Mouse (Mus musculus) frontal cortex, postnatal 25 days (tissue): ENCODE measurements around the gene Ntm.
A peak's percentile ranks its signal among the peaks of the same experiment; 100 is the strongest.

Source experiments
- DNase-seq, 2 experiments: peaks; one replicate each; pipeline ENCODE4 v3.0.0; 2022; ENCODE audit warnings: low spot score in 2 of 2

Gene Ntm

GRCm38 (mm10) chr9:29759060-29759459 is 203.9 kb downstream of the Ntm start:
- DNase-seq: no peak

- DNase-seq: no peak
Measured at GRCm38 (mm10) chr9:29754374-29754773, 208.6 kb downstream of the Ntm start.

GRCm38 (mm10) chr9:29751396-29751795 is 211.5 kb downstream of the Ntm start:
- DNase-seq: no peak

GRCm38 (mm10) chr9:29750371-29751014 is 212.4 kb downstream of the Ntm start:
- peak in 1 of 2 experiments; percentile 48 for DNase-seq

GRCm38 (mm10) chr9:29748070-29748469 is 214.9 kb downstream of the Ntm start:
- no peak for DNase-seq

- DNase-seq: no peak
Measured at GRCm38 (mm10) chr9:29738835-29739526, 224.0 kb downstream of the Ntm start.

GRCm38 (mm10) chr9:29736031-29736430 is 226.9 kb downstream of the Ntm start:
- DNase-seq: no peak

- no peak for DNase-seq
Measured at GRCm38 (mm10) chr9:29732895-29733294, 230.0 kb downstream of the Ntm start.

- no peak for DNase-seq
Measured at GRCm38 (mm10) chr9:29731672-29732071, 231.3 kb downstream of the Ntm start.

- no peak for DNase-seq
Measured at GRCm38 (mm10) chr9:29727540-29728432, 235.2 kb downstream of the Ntm start.

GRCm38 (mm10) chr9:29721461-29721860 is 241.5 kb downstream of the Ntm start:
- no peak for DNase-seq

- no peak for DNase-seq
Measured at GRCm38 (mm10) chr9:29716795-29717194, 246.1 kb downstream of the Ntm start.

GRCm38 (mm10) chr9:29698276-29698675 is 264.7 kb downstream of the Ntm start:
- no peak for DNase-seq

- no peak for DNase-seq
Measured at GRCm38 (mm10) chr9:29694151-29694550, 268.8 kb downstream of the Ntm start.

- no peak for DNase-seq
Measured at GRCm38 (mm10) chr9:29691186-29691855, 271.6 kb downstream of the Ntm start.

- no peak for DNase-seq
Measured at GRCm38 (mm10) chr9:29682224-29682623, 280.7 kb downstream of the Ntm start.

GRCm38 (mm10) chr9:29680677-29681076 is 282.3 kb downstream of the Ntm start:
- DNase-seq: no peak

- no peak for DNase-seq
Measured at GRCm38 (mm10) chr9:29673911-29674310, 289.0 kb downstream of the Ntm start.

- no peak for DNase-seq
Measured at GRCm38 (mm10) chr9:29671861-29672260, 291.1 kb downstream of the Ntm start.

GRCm38 (mm10) chr9:29663286-29663685 is 299.7 kb downstream of the Ntm start:
- no peak for DNase-seq

- no peak for DNase-seq
Measured at GRCm38 (mm10) chr9:29661468-29662145, 301.3 kb downstream of the Ntm start.
